Mouse (Mus musculus) neural tube, embryonic 12.5 days (tissue): Measurements from ENCODE around the gene Synpo2. TPM values are rescaled to one million over a fixed set of nuclear protein-coding genes. Genes with fewer than 3 reads are reported as not detected.

Experiments used
- ATAC-seq: fragments of 200-750 bp; cut with Nextera tagmentation; 2 replicates; pipeline ENCODE4 v1.8.0; 2017; ENCODE audit warnings: low read depth, mild to moderate bottlenecking, moderate TSS enrichment, moderate library complexity; ENCODE audit not compliant: low FRiP score
- H3K27ac ChIP-seq: fragments of 300-500 bp; sonication (generic); 2 replicates; pipeline ENCODE4 v1.5.1; 2016
- H3K27me3 ChIP-seq: fragments of 300-500 bp; sonication (generic); replicated peaks from 2 replicates; pipeline ENCODE4 v1.6.1; 2016; ENCODE audit warnings: mild to moderate bottlenecking
- H3K36me3 ChIP-seq: fragments of 300-500 bp; sonication (generic); 2 replicates; pipeline ENCODE4 v1.6.1; 2016; ENCODE audit warnings: mild to moderate bottlenecking
- H3K4me1 ChIP-seq: fragments of 300-500 bp; sonication (generic); 2 replicates; pipeline ENCODE4 v1.6.1; 2016
- H3K4me2 ChIP-seq: fragments of 300-500 bp; sonication (generic); replicated peaks from 2 replicates; pipeline ENCODE4 v1.6.1; 2016; ENCODE audit warnings: mild to moderate bottlenecking
- H3K4me3 ChIP-seq: fragments of 300-500 bp; sonication (generic); 2 replicates; pipeline ENCODE4 v1.5.1; 2016
- H3K9ac ChIP-seq: fragments of 300-500 bp; sonication (generic); 2 replicates; pipeline ENCODE4 v1.6.1; 2016; ENCODE audit warnings: mild to moderate bottlenecking
- H3K9me3 ChIP-seq: fragments of 300-500 bp; sonication (generic); 2 replicates; pipeline ENCODE4 v1.6.1; 2016; ENCODE audit warnings: mild to moderate bottlenecking
- WGBS: fragments of 180-500 bp; shearing (Covaris S2); methylation state at CpG from one replicate; pipeline ENCODE4 v1.1.7; 2016; 5-methylcytosine and 5-hydroxymethylcytosine counted together
- polyA plus RNA-seq: library from polyadenylated mRNA; unstranded; fragments of >200 nt; fragmentation: Nextera tagmentation; extraction: Ambion mirVana; gene quantifications from 2 replicates; pipeline ENCODE4 v1.2.1, GENCODE M21; 2016

The Synpo2 gene
- polyA plus RNA-seq, 1 experiment from 2014 or later, result 3.5 TPM

DNA sequence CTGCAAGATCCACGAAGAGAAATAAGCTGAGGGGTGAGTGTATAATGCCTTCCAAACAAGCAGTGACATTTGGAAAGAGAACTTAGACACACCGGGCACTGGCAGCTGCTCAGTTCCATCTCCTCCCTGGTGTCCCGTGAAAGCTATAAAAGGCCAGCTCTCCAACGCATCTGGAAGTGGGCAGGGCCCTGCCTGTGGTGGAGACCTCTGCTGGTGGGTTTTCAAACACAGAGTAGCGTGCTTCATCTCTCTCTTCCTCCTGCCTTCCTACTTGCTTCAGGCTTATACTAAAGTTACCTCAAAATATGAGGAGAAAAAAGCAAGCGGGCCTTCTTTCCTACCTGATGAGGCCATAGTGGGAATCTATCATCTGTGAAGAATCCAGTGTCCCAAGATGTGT is 77.4 kb downstream of the Synpo2 start:
- WGBS, result 38% methylated on average over 6 of the region's 6 CpGs
- no peak for ATAC-seq

DNA sequence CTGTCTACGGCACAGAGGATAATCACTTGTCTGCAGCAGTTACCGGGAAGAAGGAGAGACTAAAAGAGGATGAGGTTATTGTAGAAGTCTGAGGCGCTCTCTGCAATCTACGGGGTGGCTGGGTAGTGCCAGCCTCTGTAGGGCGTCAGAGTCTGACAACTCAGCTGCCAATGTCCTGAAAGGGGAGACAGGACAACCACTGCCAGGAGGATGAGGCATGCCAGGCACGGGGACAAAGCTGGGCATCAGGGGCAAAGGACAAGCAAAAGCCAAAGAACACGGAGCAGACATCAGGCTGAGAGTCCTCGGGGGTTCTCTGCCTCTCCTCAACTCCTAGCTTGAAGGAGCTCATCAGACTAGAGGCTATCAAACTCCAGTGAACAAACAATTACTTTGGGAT is 82.6 kb downstream of the Synpo2 start:
- H3K4me3 ChIP-seq, result no peak overlapping the region
- H3K27me3 ChIP-seq, result no peaks in the 10 kb centered on the region
- no peak overlapping the region for H3K9ac ChIP-seq
- no peak overlapping the region for H3K4me2 ChIP-seq
- ATAC-seq, result no peak
- H3K27ac ChIP-seq, result no peak overlapping the region
- H3K4me1 ChIP-seq, result no peaks in the 10 kb centered on the region
- 90% methylated on average over 8 of the region's 8 CpGs for WGBS
- H3K36me3 ChIP-seq, result no peaks in the 10 kb centered on the region
- H3K9me3 ChIP-seq, result no peaks in the 10 kb centered on the region

More for the DNA sequence above, 77.4 kb downstream of the Synpo2 start:
- no peak overlapping the region for H3K27ac ChIP-seq
- H3K9ac ChIP-seq, result no peak overlapping the region
- H3K27me3 ChIP-seq, result no peaks in the 10 kb centered on the region
- H3K4me3 ChIP-seq, result no peak overlapping the region
- H3K9me3 ChIP-seq, result no peaks in the 10 kb centered on the region
- H3K36me3 ChIP-seq, result no peaks in the 10 kb centered on the region
- peaks cover 5% of the 10 kb centered on the region for H3K4me1 ChIP-seq
- H3K4me2 ChIP-seq, result no peak overlapping the region

DNA sequence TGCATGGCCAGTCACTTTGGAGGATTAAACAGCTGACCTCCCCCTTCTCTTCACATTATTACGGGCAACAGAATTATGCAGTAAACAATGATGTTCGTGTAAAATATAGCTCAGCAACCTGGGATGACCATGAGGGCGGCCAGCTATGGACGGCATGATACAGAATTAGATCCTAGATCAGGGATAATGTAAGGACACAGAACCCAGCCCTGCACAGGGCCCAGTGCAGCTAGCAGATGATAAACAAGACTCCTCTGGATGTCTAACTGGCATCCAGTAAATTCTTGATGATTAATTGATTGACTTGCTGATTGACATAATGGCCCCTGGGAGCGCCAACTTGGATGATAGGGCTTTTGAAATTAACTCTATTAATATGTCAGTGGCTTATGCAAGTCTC is 83.0 kb downstream of the Synpo2 start:
- no peak overlapping the region for H3K4me3 ChIP-seq
- H3K4me2 ChIP-seq, result no peak overlapping the region
- 91% methylated on average over 5 of the region's 5 CpGs for WGBS
- no peaks in the 10 kb centered on the region for H3K36me3 ChIP-seq
- H3K4me1 ChIP-seq, result no peaks in the 10 kb centered on the region
- no peaks in the 10 kb centered on the region for H3K9me3 ChIP-seq
- no peak overlapping the region for H3K9ac ChIP-seq
- H3K27me3 ChIP-seq, result no peaks in the 10 kb centered on the region
- no peak for ATAC-seq
- no peak overlapping the region for H3K27ac ChIP-seq

DNA sequence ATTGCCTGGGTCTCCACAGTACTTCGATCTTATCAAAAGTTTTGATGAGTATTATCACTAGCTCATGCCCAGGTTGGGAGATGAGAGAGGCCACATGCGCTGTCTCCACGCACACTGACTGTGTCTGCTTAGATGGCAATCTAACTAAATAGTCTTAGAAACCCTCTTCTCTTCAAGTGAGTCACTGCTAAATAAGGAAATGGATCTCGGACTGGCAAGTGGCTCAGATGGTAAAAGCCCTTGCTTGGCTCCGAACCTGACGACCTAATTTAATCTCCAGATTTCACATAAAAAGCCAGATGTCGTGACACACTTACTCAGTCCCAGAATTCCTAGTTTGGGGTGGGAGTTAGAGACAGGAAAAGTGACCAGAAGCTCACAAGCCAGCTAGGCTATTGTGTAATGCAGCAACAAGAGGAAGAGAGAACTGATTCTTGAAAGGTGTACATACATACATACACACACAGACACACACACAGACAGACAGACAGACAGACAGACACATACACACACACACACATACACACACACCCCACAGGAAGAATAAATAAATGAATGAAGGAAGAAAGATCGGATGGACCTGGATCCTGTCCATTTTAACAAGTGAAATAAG is 85.3 kb downstream of the Synpo2 start:
- H3K9me3 ChIP-seq, result no peaks in the 10 kb centered on the region

DNA sequence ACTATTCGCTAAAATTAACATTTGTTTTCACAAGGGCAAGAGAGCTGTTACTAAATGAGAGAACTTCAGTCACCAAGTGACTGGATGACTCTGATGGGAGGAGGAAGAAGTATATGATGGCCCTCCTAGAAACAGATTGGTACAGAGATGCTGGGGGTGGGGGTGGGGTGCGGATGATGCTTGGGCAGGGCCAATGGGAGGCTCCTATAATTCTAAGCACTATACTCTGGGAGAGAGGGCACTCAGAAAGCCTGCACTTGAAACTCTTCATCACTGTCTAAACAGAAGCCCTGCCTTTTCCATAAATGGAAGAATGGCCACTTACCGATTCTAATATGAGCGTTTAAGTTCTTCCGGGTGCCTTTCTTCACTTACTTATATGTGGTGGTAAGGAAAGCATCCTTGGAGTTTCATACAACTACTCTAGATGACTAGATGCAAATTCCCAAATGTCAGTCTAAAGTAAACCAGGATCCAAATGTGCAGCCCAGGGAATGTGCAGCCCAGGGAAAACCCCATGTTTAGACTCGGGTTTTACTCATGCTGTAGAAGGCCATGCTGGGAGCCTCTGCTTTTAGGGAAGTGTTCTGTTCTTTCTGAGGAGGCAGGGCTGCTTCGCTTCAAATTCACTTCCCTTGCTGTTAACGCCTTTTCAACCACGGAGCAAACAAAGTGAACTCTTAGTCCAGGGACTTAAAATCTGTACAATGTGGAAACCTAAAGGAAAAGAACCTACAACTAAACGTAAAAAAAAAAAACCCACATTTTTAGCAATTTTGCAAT is 86.4 kb downstream of the Synpo2 start:
- no peaks in the 10 kb centered on the region for H3K4me1 ChIP-seq
- H3K4me3 ChIP-seq, result no peak overlapping the region
- no peaks in the 10 kb centered on the region for H3K9me3 ChIP-seq
- WGBS, result 84% methylated on average over 10 of the region's 10 CpGs
- no peak overlapping the region for H3K27ac ChIP-seq
- no peaks in the 10 kb centered on the region for H3K36me3 ChIP-seq
- ATAC-seq, result no peak
- H3K27me3 ChIP-seq, result no peaks in the 10 kb centered on the region
- no peak overlapping the region for H3K4me2 ChIP-seq
- no peak overlapping the region for H3K9ac ChIP-seq

More for the DNA sequence above, 85.3 kb downstream of the Synpo2 start:
- no peak for ATAC-seq
- no peak overlapping the region for H3K4me3 ChIP-seq
- no peak overlapping the region for H3K4me2 ChIP-seq
- H3K4me1 ChIP-seq, result no peaks in the 10 kb centered on the region
- no peaks in the 10 kb centered on the region for H3K27me3 ChIP-seq
- 79% methylated on average over 8 of the region's 8 CpGs for WGBS
- no peak overlapping the region for H3K27ac ChIP-seq
- H3K36me3 ChIP-seq, result no peaks in the 10 kb centered on the region
- H3K9ac ChIP-seq, result no peak overlapping the region

DNA sequence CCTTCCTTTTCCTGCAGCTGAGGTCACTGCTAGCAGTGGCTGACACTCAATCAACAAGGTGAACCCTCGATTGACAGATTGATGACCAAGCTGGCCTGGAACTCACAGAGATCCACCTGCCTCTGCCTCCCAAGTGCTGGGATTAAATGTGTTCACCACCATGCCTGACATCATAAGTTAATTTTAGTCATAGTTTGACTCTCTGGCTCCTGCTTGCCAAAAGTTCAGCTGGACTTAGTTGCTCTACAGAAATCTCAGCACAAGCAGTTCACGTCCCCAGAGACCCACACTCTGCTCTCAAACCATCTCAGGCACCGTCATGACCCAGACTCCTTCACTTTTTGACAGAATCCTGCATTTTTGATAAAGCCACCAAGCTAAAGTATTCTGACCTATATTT is 87.3 kb downstream of the Synpo2 start:
- Histone ChIP-seq H3K9me3 (no peaks in the 10 kb centered on the region), H3K27ac (no peak overlapping the region), H3K4me1 (no peaks in the 10 kb centered on the region), H3K36me3 (no peaks in the 10 kb centered on the region), H3K9ac (no peak overlapping the region), H3K27me3 (no peaks in the 10 kb centered on the region), H3K4me3 (no peak overlapping the region), H3K4me2 (no peak overlapping the region)
- no peak for ATAC-seq
- WGBS, result 94% methylated on average over 3 of the region's 3 CpGs

DNA sequence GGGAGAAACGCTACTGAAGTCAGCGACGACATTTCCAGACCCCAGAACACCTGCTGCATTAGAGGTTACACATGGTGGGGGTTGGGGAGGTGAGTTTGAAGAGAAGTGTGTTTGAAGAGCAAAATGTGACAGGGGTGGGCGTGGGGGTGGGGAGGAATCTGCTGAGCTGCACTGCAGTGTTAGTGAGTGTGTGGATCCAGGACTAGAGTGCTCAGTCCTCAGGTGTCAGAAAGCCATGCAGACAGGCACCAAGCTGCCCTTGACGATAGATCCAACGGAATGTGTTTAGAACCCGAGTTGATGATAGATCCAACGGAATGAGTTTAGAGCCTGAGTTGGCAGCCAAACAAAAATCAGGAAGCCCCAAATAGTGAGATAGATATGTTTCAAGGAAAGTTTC is 89.4 kb downstream of the Synpo2 start:
- H3K27me3 ChIP-seq, result no peaks in the 10 kb centered on the region
- no peak overlapping the region for H3K9ac ChIP-seq
- H3K4me2 ChIP-seq, result no peak overlapping the region
- no peak overlapping the region for H3K27ac ChIP-seq
- H3K36me3 ChIP-seq, result no peaks in the 10 kb centered on the region
- 84% methylated on average over 8 of the region's 8 CpGs for WGBS
- H3K9me3 ChIP-seq, result no peaks in the 10 kb centered on the region
- H3K4me3 ChIP-seq, result no peak overlapping the region
- ATAC-seq, result no peak
- no peaks in the 10 kb centered on the region for H3K4me1 ChIP-seq

DNA sequence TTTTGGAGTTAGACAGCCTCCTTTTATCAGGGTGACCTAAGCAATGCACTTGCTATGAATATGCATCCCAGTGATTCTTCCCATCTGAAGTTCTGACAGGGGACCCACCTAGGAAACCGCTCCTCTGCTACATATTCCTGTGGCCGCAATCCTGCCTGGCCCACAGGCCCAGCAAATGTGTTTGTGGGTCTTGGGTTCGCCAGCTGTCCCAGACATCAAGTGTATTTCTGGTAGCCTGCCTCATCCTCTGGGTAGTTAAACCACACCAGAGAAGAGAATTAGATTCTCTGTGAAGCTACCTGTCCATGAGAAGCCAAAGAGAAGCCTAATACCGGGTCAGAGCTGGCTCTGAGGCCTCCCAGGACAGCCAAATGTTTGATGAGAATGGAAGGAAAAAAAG is 90.0 kb downstream of the Synpo2 start:
- 81% methylated on average over 4 of the region's 4 CpGs for WGBS
- no peak for ATAC-seq
- Histone ChIP-seq H3K27ac (no peak overlapping the region), H3K9me3 (no peaks in the 10 kb centered on the region), H3K27me3 (no peaks in the 10 kb centered on the region), H3K4me1 (no peaks in the 10 kb centered on the region), H3K4me2 (no peak overlapping the region), H3K4me3 (no peak overlapping the region), H3K9ac (no peak overlapping the region), H3K36me3 (no peaks in the 10 kb centered on the region)

DNA sequence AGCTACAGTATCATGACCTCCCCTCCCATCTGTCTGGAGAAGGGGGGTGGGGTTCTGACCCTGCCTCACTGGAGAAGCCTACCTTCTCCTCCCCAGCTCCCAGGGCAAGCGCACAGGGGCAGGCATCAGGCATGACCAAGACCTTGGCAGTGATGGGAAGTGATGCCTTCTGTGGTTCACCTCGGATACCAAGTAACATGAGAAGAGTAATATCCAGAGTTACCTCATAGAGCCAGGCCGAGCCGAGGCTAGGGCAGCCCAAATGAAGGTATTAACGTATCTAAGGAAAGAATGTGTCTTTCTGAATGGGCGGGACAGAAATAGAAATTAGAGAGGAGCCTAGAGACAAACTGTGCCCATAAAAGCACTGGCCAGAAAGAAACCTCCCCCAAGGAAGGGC is 92.5 kb downstream of the Synpo2 start:
- ATAC-seq, result no peak
- H3K4me2 ChIP-seq, result no peak overlapping the region
- no peak overlapping the region for H3K9ac ChIP-seq
- no peaks in the 10 kb centered on the region for H3K27me3 ChIP-seq
- no peak overlapping the region for H3K4me3 ChIP-seq
- no peaks in the 10 kb centered on the region for H3K4me1 ChIP-seq
- no peaks in the 10 kb centered on the region for H3K36me3 ChIP-seq
- H3K27ac ChIP-seq, result no peak overlapping the region
- WGBS, result 86% methylated on average over 6 of the region's 6 CpGs
- no peaks in the 10 kb centered on the region for H3K9me3 ChIP-seq

DNA sequence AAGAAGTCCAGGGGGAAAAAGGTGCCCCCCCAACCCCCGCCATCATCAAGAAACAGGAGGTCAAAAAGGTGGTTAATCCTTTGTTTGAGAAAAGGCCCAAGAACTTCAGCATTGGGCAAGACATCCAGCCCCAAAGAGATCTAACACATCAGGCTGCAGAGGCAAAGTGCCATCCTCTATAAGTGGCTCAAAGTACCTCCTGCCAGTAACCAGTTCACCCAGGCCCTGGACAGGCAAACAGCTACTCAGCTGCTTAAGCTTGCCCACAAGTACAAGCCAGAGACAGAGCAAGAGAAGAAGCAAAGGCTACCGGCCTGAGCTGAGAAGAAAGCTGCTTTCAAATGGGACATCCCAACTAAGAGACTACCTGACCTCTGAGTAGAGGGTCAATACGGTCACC is 93.7 kb downstream of the Synpo2 start:
- no peak overlapping the region for H3K9ac ChIP-seq
- WGBS, result 76% methylated on average over 3 of the region's 3 CpGs
- no peak for ATAC-seq

DNA sequence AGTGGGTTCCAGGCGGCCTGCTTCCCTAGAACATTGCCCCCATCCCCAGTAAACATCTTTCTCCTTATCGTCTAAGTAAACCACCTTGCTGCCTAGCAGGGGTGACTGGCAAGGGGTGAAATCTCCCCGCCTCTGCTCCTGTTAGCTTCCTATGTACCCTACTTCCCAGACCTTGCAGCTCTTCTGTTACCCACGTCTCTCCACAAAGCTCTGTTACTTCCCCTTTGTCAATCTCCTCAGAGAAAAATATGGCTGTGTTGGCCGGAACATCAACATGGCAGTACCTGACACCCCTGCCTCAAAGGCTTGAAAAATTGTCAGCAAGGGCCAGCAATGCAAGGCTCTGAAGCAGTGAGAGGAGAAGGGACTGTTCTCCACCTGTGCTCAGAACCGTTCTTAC is 94.9 kb downstream of the Synpo2 start:
- no peaks in the 10 kb centered on the region for H3K4me1 ChIP-seq
- H3K9me3 ChIP-seq, result no peaks in the 10 kb centered on the region
- H3K36me3 ChIP-seq, result no peaks in the 10 kb centered on the region
- H3K9ac ChIP-seq, result no peak overlapping the region
- H3K4me2 ChIP-seq, result no peak overlapping the region
- no peak for ATAC-seq
- H3K4me3 ChIP-seq, result no peak overlapping the region
- H3K27me3 ChIP-seq, result no peaks in the 10 kb centered on the region
- 77% methylated on average over 6 of the region's 6 CpGs for WGBS
- H3K27ac ChIP-seq, result no peak overlapping the region

More for the DNA sequence above, 93.7 kb downstream of the Synpo2 start:
- Histone ChIP-seq H3K4me2 (no peak overlapping the region), H3K4me3 (no peak overlapping the region), H3K27ac (no peak overlapping the region), H3K27me3 (no peaks in the 10 kb centered on the region), H3K36me3 (no peaks in the 10 kb centered on the region), H3K4me1 (no peaks in the 10 kb centered on the region), H3K9me3 (no peaks in the 10 kb centered on the region)

DNA sequence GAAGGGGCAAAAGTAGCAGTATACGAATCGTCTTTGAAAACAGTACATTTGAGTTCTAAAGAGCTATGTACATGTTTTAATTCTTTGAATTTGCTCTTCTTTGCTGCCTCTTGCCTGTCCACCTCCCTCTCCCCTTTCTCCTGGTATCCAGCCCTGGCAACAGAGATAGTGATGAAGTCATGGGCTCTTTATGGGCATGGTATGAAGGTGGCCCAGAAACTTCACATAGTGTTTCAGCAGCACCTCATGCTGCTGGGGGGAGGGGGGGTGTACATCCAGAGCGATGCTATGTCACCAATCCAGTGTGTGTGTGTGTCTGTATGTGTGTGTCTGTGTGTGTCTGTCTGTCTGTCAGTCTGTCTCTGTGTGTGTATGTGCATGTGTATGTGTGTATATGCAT is 95.8 kb downstream of the Synpo2 start:
- Histone ChIP-seq H3K4me3 (no peak overlapping the region), H3K27me3 (no peaks in the 10 kb centered on the region), H3K9me3 (no peaks in the 10 kb centered on the region), H3K4me1 (no peaks in the 10 kb centered on the region), H3K27ac (no peak overlapping the region), H3K36me3 (no peaks in the 10 kb centered on the region), H3K9ac (no peak overlapping the region), H3K4me2 (no peak overlapping the region)
- ATAC-seq, result no peak
- WGBS, result 78% methylated on average over 3 of the region's 3 CpGs

DNA sequence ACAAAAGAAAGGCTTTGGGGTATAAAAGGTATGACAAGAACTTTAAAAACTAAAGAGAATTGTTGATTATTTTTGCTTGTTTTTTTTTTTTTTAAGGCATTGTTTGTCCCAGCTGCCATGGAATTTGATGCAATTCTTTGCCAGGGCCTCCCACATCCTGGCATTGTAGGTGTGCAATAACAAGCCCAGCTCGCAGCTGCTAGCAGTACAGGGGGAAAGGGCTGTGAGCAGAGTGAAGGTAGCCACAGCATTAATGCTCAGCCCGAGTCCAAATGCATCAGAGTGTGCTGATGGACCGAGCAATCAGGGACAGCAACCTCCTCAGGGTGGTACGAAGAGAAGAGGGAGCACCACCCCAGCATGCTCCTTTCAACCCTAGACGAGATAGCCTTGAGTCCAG is 96.3 kb downstream of the Synpo2 start:
- Histone ChIP-seq H3K27me3 (no peaks in the 10 kb centered on the region), H3K9ac (no peak overlapping the region), H3K36me3 (no peaks in the 10 kb centered on the region), H3K4me1 (no peaks in the 10 kb centered on the region), H3K9me3 (no peaks in the 10 kb centered on the region), H3K27ac (no peak overlapping the region), H3K4me3 (no peak overlapping the region), H3K4me2 (no peak overlapping the region)
- ATAC-seq, result no peak
- 79% methylated on average over 5 of the region's 5 CpGs for WGBS
